Mouse (Mus musculus): Measurements from ENCODE around the gene Plpp7.

DNA sequence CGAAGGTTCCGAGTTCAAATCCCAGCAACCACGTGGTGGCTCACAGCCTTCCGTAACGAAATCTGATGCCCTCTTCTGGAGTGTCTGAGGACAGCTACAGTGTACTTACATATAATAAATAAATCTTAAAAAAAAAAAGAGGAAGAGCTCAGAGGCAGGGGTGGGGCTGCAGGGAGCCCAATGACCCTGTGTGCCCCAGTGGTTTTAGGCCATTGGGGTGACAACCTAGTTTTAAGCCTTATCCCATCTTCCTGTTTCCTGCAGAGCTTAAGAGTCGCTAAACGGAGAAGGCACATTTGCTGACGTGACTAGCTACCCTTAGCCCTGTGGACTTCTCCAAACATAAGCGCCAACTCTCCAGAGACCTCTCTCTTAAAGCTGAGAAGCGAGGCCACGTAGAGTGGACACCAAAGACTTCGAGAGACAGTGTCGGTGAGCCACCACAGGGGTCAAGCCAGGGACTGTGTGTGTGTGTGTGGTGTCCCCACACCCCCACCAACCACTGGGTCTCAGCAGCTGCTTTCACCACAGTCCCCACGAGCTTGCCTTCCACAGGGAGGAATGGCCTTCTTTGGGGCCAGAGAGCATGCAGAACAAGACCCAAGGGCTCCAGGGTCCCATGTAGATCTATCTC lies 13.9 kb upstream of the Plpp7 start:
- TF ChIP-seq CTCF (IDR thresholded peaks at IDR 0.05; ENCODE audit: control insufficient read depth, insufficient read depth, low read length): no peak
- TF ChIP-seq POLR2A (IDR thresholded peaks at IDR 0.05; ENCODE audit: borderline replicate concordance, control insufficient read depth, low read depth, low read length): no peak

Measured in bone marrow, adult 2 months (tissue).